Mouse (Mus musculus) lung, adult 18-20 months (tissue): ENCODE data around the gene Itgam.

ENCODE experiments used
- DNase-seq, 2 experiments: peaks; one replicate each; pipeline ENCODE4 v3.0.0; 2022; ENCODE audit warnings: mixed read lengths in 2 of 2

Gene Itgam

DNA sequence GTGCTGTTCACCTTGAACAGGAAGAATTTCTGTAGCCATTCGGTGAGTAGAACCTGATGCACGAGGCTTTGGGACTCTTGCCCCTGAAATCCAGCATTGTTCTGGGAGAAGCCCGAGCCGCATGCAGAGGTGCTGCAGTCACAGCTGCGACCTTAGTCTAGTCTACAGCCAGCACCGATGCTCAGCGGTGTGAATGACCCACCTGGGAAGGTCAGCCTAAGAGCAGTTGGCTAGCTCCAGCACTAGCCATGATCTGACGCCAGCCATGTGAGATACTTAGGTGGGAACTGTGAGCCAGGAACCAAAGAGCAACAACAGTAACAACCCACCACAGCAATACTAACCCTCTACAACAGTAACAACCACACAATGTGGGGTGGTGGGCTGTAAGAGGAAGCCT is 4.6 kb upstream of the Itgam start:
- DNase-seq: no peak

DNA sequence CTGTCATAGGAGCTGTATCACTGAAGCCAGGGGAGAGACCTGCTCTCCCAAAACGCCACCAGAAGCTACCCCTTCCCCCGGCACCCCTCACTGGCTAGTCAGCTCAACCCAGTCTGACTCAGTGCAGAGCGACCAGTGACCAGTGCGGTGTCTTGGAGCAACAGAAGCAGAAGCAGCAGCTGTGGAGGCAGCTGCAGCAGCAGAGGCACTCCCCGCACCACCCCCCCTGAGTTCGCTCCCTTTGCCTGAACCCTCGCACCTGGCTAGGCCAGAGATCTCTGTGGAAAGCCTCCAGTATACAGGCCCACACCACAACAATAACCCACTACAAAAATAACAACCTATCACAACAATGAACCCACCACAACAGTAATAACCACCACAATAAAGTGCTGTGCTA is 3.9 kb upstream of the Itgam start:
- no peak for DNase-seq

DNA sequence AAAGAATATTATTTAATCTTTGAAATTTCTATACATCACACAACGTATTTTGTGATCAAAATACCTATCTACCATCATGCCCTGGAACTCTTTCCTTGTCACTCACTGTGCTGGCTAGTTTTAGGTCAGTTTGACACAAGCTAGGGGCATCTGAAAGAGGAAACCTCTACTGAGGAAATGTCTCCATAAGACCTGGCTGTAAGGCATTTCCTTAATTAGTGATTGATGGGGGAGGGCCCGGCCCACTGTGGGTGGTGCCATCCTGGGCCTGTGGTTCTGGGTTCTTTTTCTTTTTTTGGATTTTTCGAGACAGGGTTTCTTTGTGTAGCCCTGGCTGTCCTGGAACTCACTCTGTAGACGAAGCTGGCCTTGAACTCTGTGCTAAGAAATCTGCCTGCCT is 3.3 kb upstream of the Itgam start:
- DNase-seq: no peak

DNA sequence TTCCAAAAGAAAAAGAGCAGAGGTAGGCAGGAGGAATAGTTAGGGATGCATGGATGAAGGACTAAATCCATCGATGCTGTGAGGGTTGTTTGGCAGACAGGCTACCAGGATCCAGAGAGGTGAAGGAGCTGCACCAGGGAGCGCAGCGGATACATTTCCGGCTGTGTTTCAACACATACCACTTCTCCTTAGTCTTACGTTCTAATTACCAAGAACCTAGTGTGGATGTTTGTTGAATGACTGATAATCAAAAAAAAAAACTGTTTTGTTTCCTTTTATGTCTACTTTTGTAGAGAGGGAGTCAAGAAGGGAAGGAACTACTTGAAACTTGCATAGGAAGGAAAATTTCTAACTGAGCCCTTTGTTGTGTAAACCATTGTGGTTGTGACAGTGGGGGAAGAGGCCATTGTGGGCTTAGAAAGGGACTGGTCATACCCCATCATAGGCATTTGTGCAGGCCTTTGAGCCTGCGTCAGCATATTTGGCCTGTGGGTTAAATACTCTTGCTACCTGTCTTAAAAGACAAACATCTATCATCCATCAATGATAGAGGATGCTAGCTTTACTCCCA is 856 bp downstream of the Itgam start:
- DNase-seq: peak in 1 of 2 experiments; percentile 8

DNA sequence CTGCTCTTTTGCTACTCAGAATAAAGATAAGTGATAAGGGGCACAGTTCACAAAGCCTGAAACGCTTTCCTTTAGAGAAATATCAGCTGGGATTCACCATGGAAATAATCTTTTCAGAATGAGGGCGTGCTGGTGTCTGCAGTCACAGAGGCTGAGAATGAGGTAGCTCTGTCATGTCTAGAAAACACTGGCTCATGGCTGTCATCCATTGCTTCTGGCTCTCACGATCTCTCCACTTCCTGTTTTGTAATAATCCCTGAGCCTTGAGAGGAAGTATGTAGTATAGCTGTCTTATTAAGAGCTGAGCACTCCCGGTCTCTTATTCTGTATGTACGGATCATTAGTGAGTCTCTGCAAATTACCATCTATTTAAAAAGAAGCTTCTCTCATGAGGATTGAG is 3.1 kb downstream of the Itgam start:
- peak in 1 of 2 experiments; percentile 17 for DNase-seq

DNA sequence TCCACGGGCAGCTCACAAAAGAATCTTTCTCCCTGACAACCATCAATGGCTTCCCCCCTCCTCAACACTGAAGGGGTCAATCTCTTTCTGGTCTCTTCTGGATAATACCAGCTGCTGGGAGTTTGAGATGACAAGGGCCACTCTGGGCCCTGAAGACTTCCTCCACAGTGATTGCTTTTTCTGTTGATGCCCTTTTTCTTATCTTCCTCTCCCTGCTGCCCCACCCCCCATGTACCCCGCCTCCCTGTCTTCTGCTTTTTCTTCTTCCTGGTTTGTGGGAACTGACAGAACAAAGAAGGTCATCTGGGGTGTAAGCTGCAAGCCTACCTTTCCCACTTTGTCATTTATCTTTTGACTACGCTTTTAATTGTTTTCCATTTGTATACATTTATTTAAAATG is 5.4 kb downstream of the Itgam start:
- peak in 1 of 2 experiments; percentile 23 for DNase-seq

DNA sequence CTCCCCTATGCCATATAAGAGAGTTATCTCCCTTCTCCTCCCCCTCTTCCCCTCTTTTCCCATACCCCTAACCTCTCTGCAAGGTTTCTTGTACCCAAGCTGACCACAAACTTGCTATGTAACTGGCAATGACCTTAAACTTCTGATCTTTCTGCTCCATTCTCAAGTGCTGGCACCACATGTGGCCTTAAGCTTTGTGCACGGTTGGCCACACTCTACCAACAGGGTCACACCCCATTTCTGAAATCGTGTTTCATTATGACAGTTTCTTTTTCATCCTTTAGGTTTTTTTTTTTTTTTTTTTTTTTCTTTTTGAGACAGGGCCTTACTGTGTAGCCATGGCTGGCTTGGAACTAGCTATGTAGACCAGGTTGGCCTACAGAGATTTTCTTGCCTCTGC is 7.4 kb downstream of the Itgam start:
- DNase-seq: no peak

DNA sequence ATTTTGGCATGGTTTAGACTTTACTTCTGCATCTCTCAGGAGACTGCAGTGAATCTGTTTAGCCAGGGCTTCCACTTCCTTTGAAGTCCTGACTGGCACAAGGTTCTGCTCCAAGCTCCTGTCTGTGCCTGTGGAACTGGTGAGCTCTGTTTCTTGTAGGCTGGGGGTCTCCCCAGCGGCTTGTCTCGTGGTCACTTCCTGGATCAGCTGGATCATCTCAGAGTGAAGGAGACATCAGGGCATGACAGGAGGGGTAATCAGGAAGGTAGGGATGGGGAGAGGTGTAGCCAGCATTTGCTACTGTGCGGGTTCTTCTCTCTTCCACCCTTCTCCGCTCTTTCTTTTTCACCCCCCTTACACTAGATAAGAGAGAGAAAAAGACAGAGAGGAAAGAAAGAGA is 9.4 kb downstream of the Itgam start:
- DNase-seq: no peak

DNA sequence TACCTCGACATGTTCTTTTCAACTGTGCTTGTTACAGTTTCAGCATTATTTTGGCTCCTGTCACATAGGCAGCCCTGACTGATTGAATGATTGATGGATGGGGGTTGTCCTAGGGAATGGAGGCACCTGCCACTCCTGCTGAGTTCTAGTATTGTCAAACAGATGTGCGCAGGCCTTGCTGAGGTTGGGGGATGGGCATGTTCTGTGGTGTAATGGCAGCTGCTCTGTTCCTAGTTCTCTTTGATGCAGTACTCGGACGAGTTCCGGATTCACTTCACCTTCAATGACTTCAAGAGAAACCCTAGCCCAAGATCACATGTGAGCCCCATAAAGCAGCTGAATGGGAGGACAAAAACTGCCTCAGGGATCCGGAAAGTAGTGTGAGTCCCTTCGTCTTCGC is 17.6 kb downstream of the Itgam start:
- DNase-seq: no peak

DNA sequence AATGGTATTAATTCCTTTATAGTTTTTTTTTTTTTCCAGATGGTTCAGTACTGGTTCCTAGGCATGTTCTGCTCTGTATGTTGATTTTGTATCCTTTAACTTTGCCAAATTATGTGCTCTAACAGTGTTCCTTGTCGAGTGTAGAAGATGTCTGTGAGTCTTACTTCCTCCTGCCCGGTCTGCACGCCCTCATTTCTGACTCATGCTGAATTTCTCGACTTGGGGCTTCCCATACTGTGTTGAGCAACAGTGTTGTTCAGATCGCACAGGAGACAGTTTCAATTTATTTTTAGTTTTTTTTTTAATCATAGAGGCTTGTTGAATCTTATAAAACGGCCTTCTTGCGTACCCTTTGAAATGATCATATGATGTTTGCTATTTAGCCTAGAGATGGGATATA is 26.7 kb downstream of the Itgam start:
- DNase-seq: peak; percentile 10 to 15

DNA sequence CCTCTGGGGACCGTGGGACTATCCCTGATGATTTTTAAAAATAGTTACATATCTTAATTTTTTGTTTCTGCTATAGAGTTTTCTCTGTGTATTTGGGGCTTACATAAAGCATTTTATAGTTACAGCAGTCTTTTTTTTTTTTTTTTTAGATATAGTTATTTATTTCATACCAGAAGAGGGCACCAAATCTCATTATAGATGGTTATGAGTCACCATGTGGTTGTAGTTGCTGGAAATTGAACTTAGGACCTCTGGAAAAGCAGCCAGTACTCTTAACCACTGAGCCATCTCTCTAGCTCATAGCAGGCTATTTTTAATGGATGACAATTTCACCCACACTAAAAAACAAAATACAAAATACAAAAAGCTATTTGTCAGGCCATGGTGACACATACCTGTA is 35.7 kb downstream of the Itgam start:
- no peak for DNase-seq

DNA sequence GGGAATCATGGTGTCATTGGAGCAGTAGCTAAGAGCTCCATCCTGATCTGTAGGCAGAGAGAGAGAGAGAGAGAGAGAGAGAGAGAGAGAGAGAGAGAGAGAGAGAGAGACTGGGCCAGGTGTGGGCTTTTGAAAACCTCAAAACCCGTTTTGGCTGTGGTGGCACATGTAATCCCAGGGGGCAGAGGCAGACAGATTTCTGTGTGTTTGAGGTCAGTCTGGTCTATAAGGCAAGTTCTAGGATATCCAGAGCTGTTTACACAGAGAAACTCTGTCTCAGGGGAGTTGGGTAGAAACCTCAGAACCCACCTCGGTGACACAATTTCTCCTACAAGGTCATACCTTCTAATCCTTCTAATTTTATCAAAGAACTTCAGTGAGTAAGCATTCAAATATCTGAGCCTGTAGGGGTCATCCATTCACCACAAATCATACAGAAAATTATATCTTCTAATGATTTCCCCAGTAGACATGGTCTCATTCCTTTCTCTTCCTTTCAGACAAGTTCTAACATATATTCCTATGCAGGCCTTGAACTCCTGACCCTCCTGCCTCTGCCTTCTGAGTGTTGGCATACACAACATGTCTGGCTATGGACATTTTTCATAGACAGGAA is 38.4 kb downstream of the Itgam start:
- no peak for DNase-seq

DNA sequence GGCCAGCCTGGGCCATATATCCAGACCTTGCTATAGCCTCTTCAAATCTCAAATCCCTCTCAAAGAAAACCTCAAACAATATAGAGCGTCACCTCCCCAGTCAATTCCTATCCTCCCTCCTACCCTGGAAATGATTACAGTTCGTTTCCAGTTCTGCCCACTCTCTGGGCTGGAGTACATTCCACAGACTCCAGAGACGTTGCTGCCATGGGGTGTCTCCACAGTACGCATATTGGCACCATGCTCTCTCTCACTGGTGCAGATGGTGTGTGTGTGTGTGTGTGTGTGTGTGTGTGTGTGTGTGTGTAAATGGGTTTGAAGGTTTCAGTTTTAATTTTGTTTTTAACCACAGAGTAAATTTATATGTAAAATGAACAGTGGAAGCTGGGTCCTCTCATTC is 42.8 kb downstream of the Itgam start:
- DNase-seq: peak in 1 of 2 experiments; percentile 5

DNA sequence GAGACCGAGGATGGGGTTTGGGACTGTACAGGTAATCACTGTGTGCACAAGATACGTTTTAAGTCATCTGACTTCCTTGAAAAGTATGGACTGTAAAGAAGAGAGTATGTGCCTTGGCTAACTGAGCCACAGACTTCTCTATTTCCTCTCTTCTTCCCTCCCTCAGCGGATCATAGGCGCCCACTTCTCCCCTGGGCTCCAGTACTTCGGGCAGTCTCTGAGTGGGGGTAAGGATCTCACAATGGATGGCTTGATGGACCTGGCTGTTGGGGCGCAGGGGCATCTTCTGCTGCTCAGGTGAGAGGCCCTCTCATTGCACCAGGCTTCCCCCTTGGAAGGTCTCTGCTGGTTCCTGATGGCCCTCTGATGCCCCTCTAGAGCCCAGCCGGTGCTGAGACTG is 45.0 kb downstream of the Itgam start:
- no peak for DNase-seq

DNA sequence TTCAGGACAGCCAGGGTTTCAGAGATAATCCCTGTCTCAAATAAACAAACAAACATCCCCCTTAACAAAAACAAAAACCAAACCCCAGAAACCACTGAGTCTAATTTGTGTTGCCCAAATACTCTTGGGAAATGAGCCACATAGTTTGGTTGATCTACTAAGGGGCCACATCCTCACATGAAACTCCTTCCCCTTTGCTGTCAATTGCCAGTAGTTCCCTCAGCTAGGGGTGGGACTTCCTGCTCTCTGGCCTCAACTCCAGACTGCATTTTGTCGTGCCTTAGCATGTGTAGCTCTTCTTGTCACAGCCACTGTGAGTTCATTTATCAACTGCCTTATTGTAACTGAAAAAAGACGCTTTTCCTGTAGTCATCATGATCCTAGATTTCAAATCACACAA is 47.9 kb downstream of the Itgam start:
- peak in 1 of 2 experiments; percentile 1 for DNase-seq

DNA sequence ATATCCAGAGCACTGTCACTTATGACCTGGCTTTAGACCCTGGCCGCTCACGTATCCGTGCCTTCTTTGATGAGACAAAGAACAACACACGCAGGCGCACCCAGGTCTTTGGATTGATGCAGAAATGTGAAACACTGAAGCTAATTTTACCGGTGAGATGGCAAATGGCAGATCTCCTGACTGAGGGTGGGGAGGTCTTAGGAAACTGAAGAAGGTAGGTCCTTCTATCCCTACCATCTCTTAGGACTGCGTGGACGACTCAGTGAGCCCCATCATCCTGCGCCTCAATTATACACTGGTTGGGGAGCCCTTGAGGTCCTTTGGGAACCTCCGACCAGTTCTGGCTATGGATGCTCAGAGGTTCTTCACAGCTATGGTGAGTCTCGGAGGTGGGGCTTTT is 49.7 kb downstream of the Itgam start:
- no peak for DNase-seq

DNA sequence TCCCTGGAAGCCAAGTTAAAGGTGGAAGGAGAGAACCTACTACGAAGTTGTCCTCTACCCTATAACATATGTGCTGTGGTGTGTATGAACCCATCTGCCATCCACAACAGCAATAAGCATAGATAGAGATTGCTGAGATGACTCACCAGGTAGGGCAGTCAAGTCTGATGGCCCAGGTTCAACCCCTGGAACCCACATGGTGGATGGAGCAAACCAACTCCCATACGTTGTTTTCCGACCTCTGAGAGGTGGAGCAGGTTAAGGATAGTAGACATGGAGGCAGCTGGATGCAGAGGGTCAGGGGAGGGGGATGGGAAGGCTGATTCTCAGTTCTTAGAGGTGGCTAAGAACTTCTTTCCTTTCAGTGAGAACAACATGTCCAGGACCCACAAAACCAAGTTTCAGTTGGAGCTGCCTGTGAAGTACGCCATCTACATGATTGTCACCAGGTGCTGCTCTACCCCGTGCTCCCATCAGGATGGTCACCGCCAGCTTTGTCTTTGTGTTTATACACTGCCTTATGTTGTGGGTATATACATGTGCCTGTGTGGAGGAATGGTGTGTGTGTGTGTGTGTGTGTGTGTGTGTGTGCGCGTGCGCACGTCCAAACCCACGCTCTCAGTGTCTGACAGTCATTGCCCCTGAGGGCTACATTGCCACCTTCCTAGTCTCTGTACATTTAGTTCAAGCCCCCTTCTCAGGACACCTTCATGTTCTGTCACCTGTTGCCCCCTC is 52.1 kb downstream of the Itgam start:
- DNase-seq: peak in 1 of 2 experiments; percentile 1

DNA sequence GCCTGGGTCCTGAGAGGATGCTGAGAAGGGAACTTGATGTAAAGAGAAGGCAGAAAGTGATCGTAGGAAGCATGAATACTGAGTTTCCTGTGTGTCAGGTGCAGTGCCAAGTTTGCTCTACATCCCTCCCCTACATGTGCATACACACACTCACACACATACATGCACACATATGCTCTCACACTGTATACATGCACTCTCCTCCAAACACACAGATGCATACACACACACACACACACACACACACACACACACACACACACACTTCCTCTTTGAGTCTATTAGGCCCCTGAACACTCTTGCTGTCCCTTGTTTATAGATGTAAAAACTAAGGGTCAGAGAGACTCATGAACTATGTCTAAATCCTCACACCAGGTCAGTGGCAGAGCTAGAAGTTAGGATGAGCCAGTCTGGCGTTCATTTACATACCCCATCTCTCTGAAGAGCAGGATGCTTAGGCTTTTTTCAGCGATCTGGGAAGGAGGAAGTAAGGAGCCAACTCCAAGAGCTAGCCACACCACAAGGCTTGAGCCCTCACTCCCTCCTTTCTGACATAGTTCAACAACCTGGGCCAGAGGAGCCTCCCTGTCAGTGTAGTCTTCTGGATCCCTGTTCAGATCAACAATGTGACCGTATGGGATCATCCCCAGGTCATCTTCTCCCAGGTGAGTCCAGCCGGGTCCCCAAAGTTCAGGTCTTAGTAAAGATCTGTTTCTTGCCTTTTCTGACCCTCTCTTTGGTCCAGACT is 52.9 kb downstream of the Itgam start:
- peak in 1 of 2 experiments; percentile 1 for DNase-seq

DNA sequence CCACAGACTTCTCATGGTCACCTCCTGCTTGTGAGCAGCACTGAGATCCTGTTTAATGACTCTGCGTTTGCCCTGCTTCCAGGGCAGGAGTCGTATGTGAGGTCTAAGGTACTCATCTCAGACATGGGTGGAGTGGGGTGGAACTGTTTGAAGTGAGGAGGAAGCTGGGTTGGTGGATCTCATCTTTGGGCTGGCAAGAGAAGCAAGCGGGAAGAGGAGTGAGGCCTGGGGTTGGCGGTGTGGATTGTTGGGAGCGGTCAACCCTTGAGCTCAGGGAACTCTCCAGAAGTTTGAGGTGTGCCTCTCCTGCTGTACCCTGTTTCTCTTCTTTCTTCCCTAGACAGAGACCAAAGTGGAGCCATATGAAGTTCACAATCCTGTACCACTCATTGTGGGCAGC is 54.0 kb downstream of the Itgam start:
- no peak for DNase-seq

DNA sequence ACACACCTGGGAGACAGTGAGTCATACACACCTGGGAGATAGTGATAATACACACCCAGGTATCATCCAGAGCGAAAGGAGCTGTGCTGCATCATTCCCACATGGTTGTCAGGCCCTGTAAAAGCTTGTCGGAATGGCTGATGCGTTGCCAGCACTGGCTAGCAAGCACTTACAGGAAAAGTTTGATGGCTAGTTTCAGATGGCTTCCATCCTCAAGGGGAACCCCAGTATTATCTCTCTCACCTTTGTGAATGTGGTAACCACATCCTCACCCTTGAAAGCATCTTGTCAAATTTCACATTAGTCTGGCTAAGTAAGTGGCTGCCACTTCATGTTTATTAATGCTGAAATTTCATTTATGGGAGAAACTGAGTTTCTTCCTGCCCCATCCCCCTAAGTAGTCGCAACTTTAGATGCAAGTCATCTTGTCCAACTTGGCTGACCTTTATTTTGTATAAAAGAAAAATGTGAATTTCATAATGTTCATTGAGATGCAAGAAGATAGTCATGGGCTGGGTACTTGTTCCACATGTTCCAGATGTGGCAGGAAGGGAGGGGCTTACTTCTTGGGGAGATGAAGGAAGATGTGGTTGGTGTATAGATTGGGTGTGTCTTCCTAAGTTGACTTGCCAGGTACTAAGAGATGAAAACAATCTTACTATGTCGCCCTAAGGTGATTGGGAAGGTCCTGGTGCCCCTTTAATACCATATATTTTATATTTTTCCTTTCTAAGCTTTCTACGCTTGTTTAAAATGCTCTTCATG is 57.5 kb downstream of the Itgam start:
- peak in 1 of 2 experiments; percentile 1 for DNase-seq

DNA sequence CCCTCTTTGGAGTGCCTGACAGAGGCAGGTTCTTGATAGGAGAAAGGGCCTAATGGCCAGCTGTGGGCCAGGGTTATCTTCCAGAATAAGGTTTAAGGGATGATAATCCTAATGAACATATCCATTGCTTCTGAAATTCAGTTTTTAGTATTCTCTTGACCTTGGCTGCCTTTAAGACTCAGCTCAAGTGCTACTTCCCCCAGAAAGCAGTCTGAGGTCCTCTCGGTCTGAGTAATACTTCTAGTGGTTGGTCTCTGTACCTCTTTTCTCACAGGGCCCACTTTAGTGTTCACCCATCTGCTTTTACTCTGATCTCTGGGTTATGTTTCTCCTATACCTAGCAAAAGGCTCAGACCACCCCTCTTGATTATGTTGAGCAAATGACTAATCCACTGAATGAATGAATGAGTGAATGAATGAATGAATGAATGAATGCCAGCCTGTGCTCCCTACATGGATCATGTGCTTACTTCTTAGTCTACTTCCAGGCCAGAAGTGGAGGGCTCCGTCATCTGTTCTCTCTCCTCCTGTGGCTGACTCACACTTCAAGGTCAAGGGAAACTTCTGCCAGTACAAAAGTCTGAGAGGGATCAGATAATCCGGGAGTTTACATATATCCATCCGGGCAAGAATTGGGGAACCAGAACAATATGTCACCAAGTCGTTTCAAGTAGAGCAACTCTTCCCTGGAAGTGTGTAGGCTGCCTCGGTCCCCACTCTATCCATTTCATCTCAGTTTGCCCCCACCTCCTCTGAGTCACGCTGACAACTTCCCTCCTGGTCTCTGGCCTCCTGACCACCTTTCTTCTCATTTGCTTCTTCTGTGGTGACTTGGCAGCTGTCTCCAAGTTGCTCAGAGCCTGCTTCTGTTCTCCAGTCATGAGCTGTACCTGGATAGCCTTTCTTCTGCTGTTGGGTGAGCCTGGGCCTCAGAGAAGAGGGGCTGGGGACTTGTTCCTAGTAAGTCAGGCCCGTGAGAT is 66.6 kb downstream of the Itgam start, which contains the start of gene Itgax:
TSS of gene Itgax (plus strand) at position 807 of the 980 bp plus-strand sequence.
- peak; percentile 21 to 34 for DNase-seq
